In the genomic region with DNA sequence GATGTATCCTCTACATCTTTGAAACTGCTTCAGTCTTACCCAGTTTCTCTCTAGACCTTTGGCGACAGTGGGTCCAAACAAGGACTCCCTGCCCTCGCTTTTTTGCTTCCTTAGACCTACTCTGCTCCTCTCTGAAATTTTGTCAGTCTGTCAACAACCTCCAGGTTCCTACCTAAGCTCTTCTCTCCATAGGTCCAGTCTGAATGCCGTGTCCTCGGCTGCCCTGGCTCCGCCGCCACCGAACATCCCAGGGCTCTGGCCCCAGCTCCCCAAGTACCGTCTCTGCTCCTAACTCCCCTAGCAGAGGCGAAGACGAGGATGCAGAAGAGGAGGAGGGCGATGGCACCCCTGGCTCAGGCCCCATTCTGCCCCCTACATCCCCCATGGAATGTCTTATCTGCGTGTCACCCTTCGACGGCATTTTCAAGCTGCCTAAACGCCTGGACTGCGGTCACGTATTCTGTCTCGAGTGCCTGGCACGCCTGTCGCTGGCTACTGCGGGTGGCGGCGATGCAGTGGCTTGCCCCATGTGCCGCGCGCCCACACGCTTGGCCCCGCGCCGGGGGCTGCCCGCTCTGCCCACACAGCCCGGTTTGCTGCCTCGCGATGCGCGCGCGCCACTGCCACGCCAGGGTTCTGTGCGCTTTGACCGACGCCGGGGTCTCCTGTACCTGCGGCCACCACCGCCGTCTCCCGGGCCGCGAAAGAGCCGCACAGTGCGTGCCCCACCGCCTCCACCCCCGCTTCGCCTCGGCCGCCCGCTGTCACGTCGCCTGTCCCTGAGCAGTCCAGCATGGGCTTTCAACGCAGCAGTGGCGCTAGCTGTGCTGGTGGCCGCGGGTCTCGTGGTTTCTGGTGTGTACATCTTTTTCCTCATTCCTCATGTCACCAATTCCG, we compare ENCODE assay signal across 1 mouse cellular context.
A peak's percentile ranks its signal among the peaks of the same experiment; 100 is the strongest.
TF ChIP-seq lines count a peak whose summit lies in the region.

No protein-coding gene starts in this region.

TF ChIP-seq in CH12.LX, 34 proteins besides CTCF, POLR2A, EP300 and RAD21:
- TF ChIP-seq USF2 (conservative IDR thresholded peaks at IDR 0.05; ENCODE audit: low read depth, low read length) (no peak), RCOR1 (conservative IDR thresholded peaks at IDR 0.05; ENCODE audit: low read depth, low read length) (no peak), POLR2AphosphoS2 (IDR thresholded peaks at IDR 0.05; ENCODE audit: low read depth, low read length) (peak; percentile 82), USF1 (IDR thresholded peaks at IDR 0.05; ENCODE audit: low read depth, low read length) (no peak), MYC (IDR thresholded peaks at IDR 0.05; ENCODE audit: low read depth, low read length) (no peak)
